Mouse (Mus musculus) myocyte (in vitro differentiated cells): ENCODE results near the gene Timm13.
A peak's percentile ranks its signal among the peaks of the same experiment; 100 is the strongest.

Experiments
- CEBPB ChIP-seq: IDR thresholded peaks from 2 replicates; pipeline ENCODE4 v1.6.1; 2011; ENCODE audit warnings: mild to moderate bottlenecking, moderate library complexity; ENCODE audit not compliant: poor library complexity, insufficient read depth, severe bottlenecking
- E2F4 ChIP-seq: IDR thresholded peaks from one replicate; pipeline ENCODE4 v1.6.1; 2011; ENCODE audit warnings: mild to moderate bottlenecking, control low read depth, moderate library complexity; ENCODE audit not compliant: insufficient read depth
- MAX ChIP-seq: IDR thresholded peaks from one replicate; pipeline ENCODE4 v1.6.1; 2011; ENCODE audit warnings: low read depth, mild to moderate bottlenecking, control low read depth
- MYOD1 ChIP-seq, 3 experiments: IDR thresholded peaks; one replicate each; pipeline ENCODE4 v1.6.1; 2011; ENCODE audit warnings: control low read depth in 2 of 3, low read depth in 2 of 3, mild to moderate bottlenecking in 2 of 3, moderate library complexity in 1 of 3; ENCODE audit not compliant: insufficient read length in 2 of 3, control insufficient read depth in 1 of 3
- MYOG ChIP-seq, 3 experiments: IDR thresholded peaks; one replicate each; pipeline ENCODE4 v1.6.1; 2011; ENCODE audit warnings: control low read depth in 2 of 3, low read depth in 2 of 3, mild to moderate bottlenecking in 2 of 3; ENCODE audit not compliant: insufficient read length in 2 of 3, control insufficient read depth in 1 of 3, insufficient read depth in 1 of 3
- POLR2A ChIP-seq: IDR thresholded peaks from one replicate; pipeline ENCODE4 v1.6.1; 2011; ENCODE audit warnings: low read depth, mild to moderate bottlenecking, control low read depth, moderate library complexity; ENCODE audit not compliant: insufficient read length
- POLR2AphosphoS2 ChIP-seq: IDR thresholded peaks from one replicate; pipeline ENCODE4 v1.6.1; 2011; ENCODE audit warnings: low read depth, control low read depth; ENCODE audit not compliant: insufficient read length
- SRF ChIP-seq: IDR thresholded peaks from one replicate; pipeline ENCODE4 v1.6.1; 2011; ENCODE audit warnings: low read depth; ENCODE audit not compliant: control insufficient read depth, insufficient read length
- TCF12 ChIP-seq: IDR thresholded peaks from one replicate; pipeline ENCODE4 v1.6.1; 2011; ENCODE audit warnings: mild to moderate bottlenecking, control low read depth; ENCODE audit not compliant: poor library complexity, insufficient read depth, severe bottlenecking
- USF1 ChIP-seq: IDR thresholded peaks from one replicate; pipeline ENCODE4 v1.6.1; 2011; ENCODE audit warnings: low read depth, mild to moderate bottlenecking, control low read depth, moderate library complexity

- TF ChIP-seq E2F4 (no peak), MYOD1 (IDR thresholded peaks at IDR 0.05; ENCODE audit: control insufficient read depth in 1 of 3, insufficient read length in 2 of 3, low read depth in 2 of 3) (no peak), POLR2A (peak; percentile 16), SRF (no peak), TCF12 (no peak), MYOG (IDR thresholded peaks at IDR 0.05; ENCODE audit: control insufficient read depth in 1 of 3, insufficient read depth in 1 of 3, insufficient read length in 2 of 3, low read depth in 2 of 3) (no peak), MAX (no peak), POLR2AphosphoS2 (no peak), USF1 (no peak), CEBPB (no peak)
Measured at GRCm38 (mm10) chr10:80932700-80933420, 32.1 kb upstream of the Timm13 start.
